Mouse (Mus musculus) CH12.LX (cell line): ENCODE results near the gene Wfikkn1. TPM values are rescaled to one million over a fixed set of nuclear protein-coding genes. Genes with fewer than 3 reads are reported as not detected.

Experiments
- DNase-seq: peaks from one replicate; pipeline ENCODE4 v3.0.0-alpha.2; 2013; ENCODE audit errors: extremely low read depth
- H3K27ac ChIP-seq: 2 replicates; pipeline ENCODE4 v1.5.1; 2012; ENCODE audit warnings: low read depth, mild to moderate bottlenecking, control low read depth, moderate library complexity; ENCODE audit not compliant: insufficient read depth
- H3K27me3 ChIP-seq: replicated peaks from 2 replicates; pipeline ENCODE3; 2012; ENCODE audit warnings: inconsistent platforms
- H3K36me3 ChIP-seq, 2 experiments: replicated peaks in 1 of 2; 2 replicates each; pipeline versions ENCODE3 to v1.6.1; 2012; ENCODE audit warnings: inconsistent platforms in 1 of 2, low read length in 1 of 2, mild to moderate bottlenecking in 1 of 2, mixed read lengths in 1 of 2, moderate library complexity in 1 of 2; ENCODE audit not compliant: control insufficient read depth in 1 of 2, insufficient read depth in 1 of 2
- H3K4me1 ChIP-seq, 2 experiments: 2 replicates each; pipeline ENCODE4 v1.6.1; 2012; ENCODE audit warnings: inconsistent platforms in 1 of 2, moderate library complexity in 1 of 2; ENCODE audit not compliant: insufficient read depth in 2 of 2, control insufficient read depth in 1 of 2
- H3K4me2 ChIP-seq: 2 replicates; pipeline ENCODE4 v1.6.1; 2012; ENCODE audit warnings: low read depth, mild to moderate bottlenecking, control low read depth; ENCODE audit not compliant: poor library complexity, insufficient read depth, severe bottlenecking
- H3K4me3 ChIP-seq, 3 experiments: fragments of 150-350 bp in 1 of 3; sonication (generic) in 1 of 3; replicated peaks in 1 of 3; 2 replicates each; pipeline versions ENCODE3 to v1.5.1; 2011 to 2012; ENCODE audit warnings: low read depth in 2 of 3, low read length in 2 of 3, mild to moderate bottlenecking in 2 of 3, moderate library complexity in 2 of 3, control low read depth in 1 of 3, improper control_type of control experiment in 1 of 3, inconsistent platforms in 1 of 3, mixed read lengths in 1 of 3; ENCODE audit not compliant: poor library complexity in 1 of 3
- H3K79me2 ChIP-seq: replicated peaks from 2 replicates; pipeline ENCODE4 v1.6.1; 2012; ENCODE audit warnings: mild to moderate bottlenecking, moderate library complexity; ENCODE audit not compliant: control insufficient read depth, poor library complexity, insufficient read depth, severe bottlenecking; ENCODE audit errors: extremely low read depth
- H3K9ac ChIP-seq: 2 replicates; pipeline ENCODE4 v1.6.1; 2012; ENCODE audit warnings: low read depth, mild to moderate bottlenecking, control low read depth, moderate library complexity; ENCODE audit not compliant: insufficient read depth
- H3K9me3 ChIP-seq: replicated peaks from 2 replicates; pipeline ENCODE3; 2012; ENCODE audit warnings: low read length, inconsistent platforms, mixed read lengths
- BHLHE40 ChIP-seq: IDR thresholded peaks from 2 replicates; pipeline ENCODE4 v1.6.1; 2011; ENCODE audit warnings: mild to moderate bottlenecking, low read depth, low read length, improper control_type of control experiment
- CHD1 ChIP-seq: IDR thresholded peaks from 2 replicates; pipeline ENCODE4 v1.6.1; 2012; ENCODE audit warnings: low read depth, low read length, improper control_type of control experiment, inconsistent platforms
- CHD2 ChIP-seq: IDR thresholded peaks from 2 replicates; pipeline ENCODE4 v1.6.1; 2011; ENCODE audit warnings: low read length, improper control_type of control experiment
- E2F4 ChIP-seq: IDR thresholded peaks from 2 replicates; pipeline ENCODE4 v1.6.1; 2011; ENCODE audit warnings: low read depth, low read length, improper control_type of control experiment; ENCODE audit not compliant: insufficient replicate concordance
- GABPA ChIP-seq: IDR thresholded peaks from 2 replicates; pipeline ENCODE4 v1.6.1; 2012; ENCODE audit warnings: low read depth, low read length, improper control_type of control experiment, inconsistent platforms; ENCODE audit not compliant: insufficient replicate concordance
- KAT2A ChIP-seq: IDR thresholded peaks from 2 replicates; pipeline ENCODE4 v1.6.1; 2012; ENCODE audit warnings: low read length, improper control_type of control experiment, inconsistent platforms; ENCODE audit not compliant: insufficient replicate concordance
- MAFK ChIP-seq: IDR thresholded peaks from 2 replicates; pipeline ENCODE4 v1.6.1; 2011; ENCODE audit warnings: low read length, improper control_type of control experiment; ENCODE audit not compliant: insufficient replicate concordance
- MAX ChIP-seq: IDR thresholded peaks from 2 replicates; pipeline ENCODE4 v1.6.1; 2011; ENCODE audit warnings: low read length, improper control_type of control experiment
- MXI1 ChIP-seq: IDR thresholded peaks from 2 replicates; pipeline ENCODE4 v1.6.1; 2011; ENCODE audit warnings: mild to moderate bottlenecking, low read depth, low read length, improper control_type of control experiment
- MYC ChIP-seq: IDR thresholded peaks from 2 replicates; pipeline ENCODE4 v1.6.1; 2011; ENCODE audit warnings: low read depth, mild to moderate bottlenecking, improper control_type of control experiment, low read length
- NRF1 ChIP-seq: IDR thresholded peaks from 2 replicates; pipeline ENCODE4 v1.6.1; 2014; ENCODE audit warnings: low read depth, mild to moderate bottlenecking, inconsistent platforms, low read length, improper control_type of control experiment, moderate library complexity
- POLR2AphosphoS2 ChIP-seq: IDR thresholded peaks from 2 replicates; pipeline ENCODE4 v1.6.1; 2011; ENCODE audit warnings: low read depth, low read length, improper control_type of control experiment
- SIN3A ChIP-seq: IDR thresholded peaks from 2 replicates; pipeline ENCODE4 v1.6.1; 2012; ENCODE audit warnings: low read length, improper control_type of control experiment, inconsistent platforms
- UBTF ChIP-seq: IDR thresholded peaks from 2 replicates; pipeline ENCODE4 v1.6.1; 2012; ENCODE audit warnings: low read depth, mild to moderate bottlenecking, inconsistent platforms, low read length, improper control_type of control experiment, moderate library complexity
- ZNF384 ChIP-seq: IDR thresholded peaks from 2 replicates; pipeline ENCODE4 v1.6.1; 2012; ENCODE audit warnings: low read depth, low read length, improper control_type of control experiment, inconsistent platforms
- dilution Hi-C: fragments of 300-500 bp; cut with MboI; formaldehyde crosslinking; loops from 2 replicates; pipeline ENCODE4 v1.14.3; 2020; ENCODE audit warnings: low sequenced_read_pairs; ENCODE audit not compliant: extremely low pct_unique_long_range_greater_than_20kb, extremely low pct_ligation_motif_present
- in situ Hi-C: fragments of 300-500 bp; cut with MboI; formaldehyde crosslinking; loops from 3 replicates; pipeline ENCODE4 v1.14.3; 2019; ENCODE audit warnings: low sequenced_read_pairs, low pct_ligation_motif_present, low pct_unique_long_range_greater_than_20kb, mixed read lengths
- polyA plus RNA-seq: library from polyadenylated mRNA; unstranded; fragments of >175 nt; gene quantifications from 2 replicates; pipeline ENCODE4 v1.2.1, GENCODE M21; 2012; ENCODE audit warnings: low read depth; ENCODE audit not compliant: insufficient read length
- total RNA-seq, 2 experiments: library from RNA; depleted of rRNA; stranded (reverse); fragments of 300-350 nt in 1 of 2; fragments of >200 nt in 1 of 2; gene quantifications; 2 replicates each; pipeline ENCODE4 v1.2.3; 2012 to 2014

Wfikkn1 gene
- total and polyA plus RNA-seq, 3 experiments, result 0.34 to 0.69 TPM; not detected in 1

DNA sequence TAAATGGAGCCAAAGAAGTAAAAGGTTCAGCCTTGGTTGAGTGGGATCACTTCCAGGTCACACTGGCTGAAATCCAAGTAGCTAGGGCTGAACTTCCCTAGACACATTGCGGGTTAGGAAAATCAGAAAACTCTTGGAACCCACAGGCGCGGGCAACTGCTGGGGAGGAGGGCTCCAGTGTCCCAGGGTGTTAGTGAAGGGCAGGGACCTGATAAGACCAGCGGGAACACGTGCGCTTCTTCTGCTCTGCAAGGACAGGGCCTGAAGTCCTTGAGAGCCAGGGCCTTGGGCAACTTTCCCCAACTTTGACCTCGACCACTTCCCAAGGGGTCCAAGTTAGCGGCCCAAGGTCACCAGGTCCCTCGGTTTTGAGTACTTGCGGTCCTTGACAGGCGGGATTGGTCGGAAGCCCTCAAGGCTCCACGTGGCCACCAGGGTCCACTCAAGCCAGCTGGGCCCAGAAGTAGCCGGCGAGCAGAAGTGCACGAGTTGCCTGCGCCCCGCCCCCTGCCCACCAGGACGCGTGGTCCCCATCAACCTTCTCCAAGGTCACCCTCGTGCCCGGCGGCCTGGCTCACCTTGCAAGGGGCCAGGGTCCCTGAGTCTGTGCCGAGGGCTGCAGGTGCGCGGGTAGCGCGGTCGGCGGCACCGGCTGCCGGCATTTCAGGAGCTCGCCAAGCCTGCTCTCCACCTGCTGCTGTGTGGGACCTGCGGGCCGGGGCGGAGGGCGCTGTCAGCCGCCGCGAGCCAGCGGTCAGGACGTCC is 12.6 kb downstream of the Wfikkn1 start:
- Histone ChIP-seq H3K36me3 (no peaks in the 10 kb centered on the region), H3K79me2 (no peaks in the 10 kb centered on the region), H3K27me3 (peaks cover 62% of the 10 kb centered on the region), H3K4me2 (peak overlapping the region; percentile 79), H3K9me3 (no peaks in the 10 kb centered on the region), H3K27ac (no peak overlapping the region), H3K4me1 (peaks cover 4 to 16% of the 10 kb centered on the region in 2 experiments; a peak in 3 of 4 replicates), H3K4me3 (peak overlapping the region; percentile 49 to 76 (median 51)), H3K9ac (peak overlapping the region; percentile 28; the same call in 1 of the 2 replicates)
- dilution Hi-C loops (no loop called here), in situ Hi-C loops (no loop called here)
- TF ChIP-seq MXI1 (peak; percentile 82), MAX (peak; percentile 63), MYC (peak; percentile 36; the same call in 1 of the 2 replicates), UBTF (0 out of 2 replicates have a peak, but pooled peaks have one; percentile 38), GABPA (no peak)
- DNase-seq, result no peak

DNA sequence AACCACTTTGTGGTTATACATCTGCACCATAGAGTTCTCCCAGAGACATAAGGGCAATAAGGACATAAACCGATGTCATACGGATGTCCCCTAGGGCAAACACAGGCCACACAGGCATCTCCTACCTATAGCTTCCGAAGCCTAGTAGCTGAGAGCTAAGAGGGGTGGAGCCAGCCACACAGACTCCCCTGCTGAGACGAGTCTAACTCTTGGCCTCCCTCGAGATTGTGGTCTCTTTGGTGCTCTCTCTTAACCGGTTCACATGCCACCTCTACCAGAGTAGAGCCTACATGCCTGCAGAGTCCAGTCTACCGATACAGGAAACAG is 13.2 kb downstream of the Wfikkn1 start:
- TF ChIP-seq UBTF (0 out of 2 replicates have a peak, but pooled peaks have one; percentile 8), MAFK (no peak)
- in situ Hi-C loops, result no loop called here
- H3K36me3 ChIP-seq, result no peaks in the 10 kb centered on the region
- no peaks in the 10 kb centered on the region for H3K79me2 ChIP-seq
- peak overlapping the region in 2 of 3 experiments; percentile 49 to 51 for H3K4me3 ChIP-seq
- peaks cover 57% of the 10 kb centered on the region for H3K27me3 ChIP-seq
- no peak overlapping the region for H3K27ac ChIP-seq
- H3K4me2 ChIP-seq, result peak overlapping the region; percentile 79; the same call in 1 of the 2 replicates
- no peak overlapping the region for H3K9ac ChIP-seq
- H3K9me3 ChIP-seq, result no peaks in the 10 kb centered on the region
- dilution Hi-C loops, result no loop called here
- peaks cover 4 to 21% of the 10 kb centered on the region in 2 experiments; a peak in 3 of 4 replicates for H3K4me1 ChIP-seq
- DNase-seq, result no peak

GRCm38 (mm10) chr17:25866172-25866571 is 14.5 kb downstream of the Wfikkn1 start:
- no peak for TF ChIP-seq MAFK
- no peak for TF ChIP-seq SIN3A
- no peak for TF ChIP-seq KAT2A
- no peak for TF ChIP-seq POLR2AphosphoS2
- TF ChIP-seq CHD2, result no peak
- no peak for TF ChIP-seq CHD1
- TF ChIP-seq UBTF, result no peak
- TF ChIP-seq NRF1, result no peak
- TF ChIP-seq MAX, result no peak
- TF ChIP-seq E2F4, result no peak
- TF ChIP-seq ZNF384, result no peak
- no peak for TF ChIP-seq MYC
- no peak for TF ChIP-seq BHLHE40
- TF ChIP-seq, all 38 proteins: peak for 0
- in situ Hi-C loops (no loop called here), dilution Hi-C loops (no loop called here)
- Histone ChIP-seq H3K4me3 (no peak overlapping the region), H3K4me2 (no peak overlapping the region), H3K9me3 (no peaks in the 10 kb centered on the region), H3K36me3 (no peaks in the 10 kb centered on the region), H3K27me3 (peaks cover 50% of the 10 kb centered on the region), H3K4me1 (peaks cover 4 to 28% of the 10 kb centered on the region in 2 experiments; a peak in 3 of 4 replicates), H3K27ac (no peak overlapping the region), H3K79me2 (no peaks in the 10 kb centered on the region), H3K9ac (no peak overlapping the region)
- DNase-seq, result no peak
